Mouse (Mus musculus): ENCODE measurements around the gene Adarb2. TPM values are rescaled to one million over a fixed set of nuclear protein-coding genes. Genes with fewer than 3 reads are reported as not detected.

Adarb2 gene
- polyA plus RNA-seq, 1 experiment from 2014 or later = 0.18 TPM

GRCm38 (mm10) chr13:8705296-8705695 is 502.6 kb downstream of the Adarb2 start:
- no peak overlapping the region for H3K4me3 ChIP-seq (ENCODE audit: low read depth, low read length)
- H3K27ac ChIP-seq (replicated peaks) = no peak overlapping the region
- H3K27me3 ChIP-seq (ENCODE audit: control insufficient read depth, insufficient read depth, low read length) = no peaks in the 10 kb centered on the region
- H3K9ac ChIP-seq (ENCODE audit: low read length) = no peak overlapping the region
- ATAC-seq (ENCODE audit: low FRiP score, low TSS enrichment) (no peak), DNase-seq (ENCODE audit: low spot score) (no peak)
- H3K4me2 ChIP-seq (replicated peaks; ENCODE audit: low read depth) = no peak overlapping the region
- H3K9me3 ChIP-seq (ENCODE audit: control insufficient read depth, low read length) = no peaks in the 10 kb centered on the region
- TF ChIP-seq EP300 (optimal IDR thresholded peaks at IDR 0.05) (no peak), CTCF (IDR thresholded peaks at IDR 0.05; ENCODE audit: low read depth) (no peak)
- WGBS = 37% methylated on average over 4 of the region's 4 CpGs
- H3K4me1 ChIP-seq (replicated peaks; ENCODE audit: control insufficient read depth, insufficient read depth) = no peaks in the 10 kb centered on the region
- no peaks in the 10 kb centered on the region for H3K36me3 ChIP-seq (ENCODE audit: control insufficient read depth, insufficient read depth, low read length)

- H3K4me3 ChIP-seq (ENCODE audit: low read depth, low read length) = no peak overlapping the region
- no peaks in the 10 kb centered on the region for H3K27me3 ChIP-seq (ENCODE audit: control insufficient read depth, insufficient read depth, low read length)
- H3K36me3 ChIP-seq (ENCODE audit: control insufficient read depth, insufficient read depth, low read length) = no peaks in the 10 kb centered on the region
- TF ChIP-seq CTCF (IDR thresholded peaks at IDR 0.05; ENCODE audit: low read depth) = no peak
- no peak for TF ChIP-seq EP300 (optimal IDR thresholded peaks at IDR 0.05)
- DNase-seq (ENCODE audit: low spot score) (no peak), ATAC-seq (ENCODE audit: low FRiP score, low TSS enrichment) (no peak)
- no peaks in the 10 kb centered on the region for H3K9me3 ChIP-seq (ENCODE audit: control insufficient read depth, low read length)
- 83% methylated on average over 6 of the region's 6 CpGs for WGBS
- H3K27ac ChIP-seq (replicated peaks) = no peak overlapping the region
- H3K9ac ChIP-seq (ENCODE audit: low read length) = no peak overlapping the region
- no peaks in the 10 kb centered on the region for H3K4me1 ChIP-seq (replicated peaks; ENCODE audit: control insufficient read depth, insufficient read depth)
- no peak overlapping the region for H3K4me2 ChIP-seq (replicated peaks; ENCODE audit: low read depth)
These were observed 510.7 kb downstream of the Adarb2 start for GRCm38 (mm10) chr13:8713377-8713776.

GRCm38 (mm10) chr13:8729972-8730645 is 527.4 kb downstream of the Adarb2 start:
- Histone ChIP-seq H3K36me3 (ENCODE audit: control insufficient read depth, insufficient read depth, low read length) (no peaks in the 10 kb centered on the region), H3K4me1 (replicated peaks; ENCODE audit: control insufficient read depth, insufficient read depth) (no peaks in the 10 kb centered on the region), H3K4me3 (ENCODE audit: low read depth, low read length) (no peak overlapping the region), H3K4me2 (replicated peaks; ENCODE audit: low read depth) (no peak overlapping the region), H3K9me3 (ENCODE audit: control insufficient read depth, low read length) (no peaks in the 10 kb centered on the region), H3K27ac (replicated peaks) (no peak overlapping the region), H3K27me3 (ENCODE audit: control insufficient read depth, insufficient read depth, low read length) (no peaks in the 10 kb centered on the region), H3K9ac (ENCODE audit: low read length) (no peak overlapping the region)
- DNase-seq (ENCODE audit: low spot score) (no peak), ATAC-seq (ENCODE audit: low FRiP score, low TSS enrichment) (no peak)
- WGBS = 87% methylated on average over 10 of the region's 10 CpGs
- TF ChIP-seq EP300 (optimal IDR thresholded peaks at IDR 0.05) = no peak
- TF ChIP-seq CTCF (IDR thresholded peaks at IDR 0.05; ENCODE audit: low read depth) = no peak

GRCm38 (mm10) chr13:8737139-8737865 is 534.6 kb downstream of the Adarb2 start:
- DNase-seq (ENCODE audit: low spot score) = no peak
- no peak overlapping the region for H3K27ac ChIP-seq (replicated peaks)
- no peak for TF ChIP-seq EP300 (optimal IDR thresholded peaks at IDR 0.05)
- no peak for TF ChIP-seq CTCF (IDR thresholded peaks at IDR 0.05; ENCODE audit: low read depth)
- H3K4me3 ChIP-seq (ENCODE audit: low read depth, low read length) = no peak overlapping the region
- H3K9ac ChIP-seq (ENCODE audit: low read length) = no peak overlapping the region
- H3K36me3 ChIP-seq (ENCODE audit: control insufficient read depth, insufficient read depth, low read length) = no peaks in the 10 kb centered on the region
- H3K4me2 ChIP-seq (replicated peaks; ENCODE audit: low read depth) = no peak overlapping the region
- H3K9me3 ChIP-seq (ENCODE audit: control insufficient read depth, low read length) = no peaks in the 10 kb centered on the region
- ATAC-seq (ENCODE audit: low FRiP score, low TSS enrichment) = no peak
- no peaks in the 10 kb centered on the region for H3K27me3 ChIP-seq (ENCODE audit: control insufficient read depth, insufficient read depth, low read length)
- no peaks in the 10 kb centered on the region for H3K4me1 ChIP-seq (replicated peaks; ENCODE audit: control insufficient read depth, insufficient read depth)
- WGBS = 56% methylated on average over 5 of the region's 5 CpGs

GRCm38 (mm10) chr13:8742792-8743191 is 540.1 kb downstream of the Adarb2 start:
- H3K9ac ChIP-seq (ENCODE audit: low read length) = no peak overlapping the region
- no peak overlapping the region for H3K27ac ChIP-seq (replicated peaks)
- H3K4me1 ChIP-seq (replicated peaks; ENCODE audit: control insufficient read depth, insufficient read depth) = no peaks in the 10 kb centered on the region
- no peak overlapping the region for H3K4me2 ChIP-seq (replicated peaks; ENCODE audit: low read depth)
- DNase-seq (ENCODE audit: low spot score) (no peak), ATAC-seq (ENCODE audit: low FRiP score, low TSS enrichment) (no peak)
- no peaks in the 10 kb centered on the region for H3K27me3 ChIP-seq (ENCODE audit: control insufficient read depth, insufficient read depth, low read length)
- H3K36me3 ChIP-seq (ENCODE audit: control insufficient read depth, insufficient read depth, low read length) = no peaks in the 10 kb centered on the region
- WGBS = 87% methylated on average over 5 of the region's 5 CpGs
- H3K4me3 ChIP-seq (ENCODE audit: low read depth, low read length) = no peak overlapping the region
- TF ChIP-seq EP300 (optimal IDR thresholded peaks at IDR 0.05) (no peak), CTCF (IDR thresholded peaks at IDR 0.05; ENCODE audit: low read depth) (no peak)
- no peaks in the 10 kb centered on the region for H3K9me3 ChIP-seq (ENCODE audit: control insufficient read depth, low read length)

- no peak overlapping the region for H3K4me3 ChIP-seq (ENCODE audit: low read depth, low read length)
- no peak overlapping the region for H3K9ac ChIP-seq (ENCODE audit: low read length)
- H3K9me3 ChIP-seq (ENCODE audit: control insufficient read depth, low read length) = no peaks in the 10 kb centered on the region
- H3K36me3 ChIP-seq (ENCODE audit: control insufficient read depth, insufficient read depth, low read length) = no peaks in the 10 kb centered on the region
- no peaks in the 10 kb centered on the region for H3K27me3 ChIP-seq (ENCODE audit: control insufficient read depth, insufficient read depth, low read length)
- TF ChIP-seq EP300 (optimal IDR thresholded peaks at IDR 0.05) (no peak), CTCF (IDR thresholded peaks at IDR 0.05; ENCODE audit: low read depth) (peak; percentile 70)
- DNase-seq (ENCODE audit: low spot score) (no peak), ATAC-seq (ENCODE audit: low FRiP score, low TSS enrichment) (no peak)
- no peak overlapping the region for H3K4me2 ChIP-seq (replicated peaks; ENCODE audit: low read depth)
- no peak overlapping the region for H3K27ac ChIP-seq (replicated peaks)
- whole genome bisulfite sequencing = 48% methylated on average over 3 of the region's 3 CpGs
- no peaks in the 10 kb centered on the region for H3K4me1 ChIP-seq (replicated peaks; ENCODE audit: control insufficient read depth, insufficient read depth)
These were observed 541.9 kb downstream of the Adarb2 start for GRCm38 (mm10) chr13:8744565-8744964.
